Mouse (Mus musculus): ENCODE measurements around the gene Tbx22.

The Tbx22 gene

GRCm38 (mm10) chrX:107667664-107668063 lies at the start of gene Tbx22:
Gene Tbx22 (plus strand): TSS chrX:107667964.
- no peak for DNase-seq (ENCODE audit: low spot score in 2 of 2)

- DNase-seq (ENCODE audit: low spot score in 2 of 2), result no peak
Measured at GRCm38 (mm10) chrX:107668677-107669076, 913 bp downstream of the Tbx22 start.

GRCm38 (mm10) chrX:107679203-107679602 lies 11.4 kb downstream of the Tbx22 start:
- no peak for DNase-seq (ENCODE audit: low spot score in 2 of 2)

GRCm38 (mm10) chrX:107708584-107708983 lies 40.8 kb downstream of the Tbx22 start:
- no peak for DNase-seq (ENCODE audit: low spot score in 2 of 2)

- DNase-seq (ENCODE audit: low spot score in 2 of 2), result no peak
Measured at GRCm38 (mm10) chrX:107723541-107723940, 55.8 kb downstream of the Tbx22 start.
